8 mouse cellular contexts compared by ENCODE assay signal in the genomic region with DNA sequence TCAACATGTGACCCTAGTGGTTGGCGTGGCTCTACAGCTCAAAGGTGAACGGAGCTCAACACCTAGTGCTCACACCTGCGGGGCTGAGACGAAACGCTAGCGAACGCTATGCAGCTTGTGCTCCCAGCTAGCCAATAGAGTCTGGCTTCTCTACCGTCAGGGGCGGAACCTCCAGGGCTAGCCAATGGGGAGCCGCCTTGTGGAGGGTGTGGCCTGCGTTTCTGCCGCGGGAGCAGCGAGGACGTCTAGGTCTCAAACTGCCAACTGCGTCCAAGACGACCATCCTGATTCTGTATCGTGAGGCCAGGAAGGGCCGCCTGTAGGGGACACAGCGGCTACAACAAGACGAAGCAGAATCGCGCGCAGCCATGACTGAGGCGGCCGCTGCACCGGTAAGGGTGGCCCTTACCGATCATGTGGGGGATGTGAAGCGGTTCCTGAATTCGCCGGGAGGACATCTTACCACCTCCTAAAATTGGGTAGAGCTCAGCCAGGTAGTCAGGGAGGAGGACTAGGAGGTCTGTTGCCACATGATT. TPM values are rescaled to one million over a fixed set of nuclear protein-coding genes. Genes with fewer than 3 reads are reported as not detected.
DNase-seq lines count a peak whose midpoint lies in the region; ATAC-seq and TF ChIP-seq lines count a peak whose summit lies in the region.

A gene (plus strand): TSS at position 200 of the 536 bp plus-strand sequence.

- WGBS in forebrain, embryonic 11.5 days = under 1% methylated on average over 31 of the region's 31 CpGs
- under 1% methylated on average over 31 of the region's 31 CpGs for WGBS in heart, embryonic 16.5 days
- WGBS in liver, embryonic 15.5 days (ENCODE audit: insufficient replicate concordance) = under 1% methylated on average over 31 of the region's 31 CpGs
- under 1% methylated on average over 31 of the region's 31 CpGs for WGBS in neural tube, embryonic 12.5 days

- peak; percentile 100 for ATAC-seq in forebrain, embryonic 11.5 days (replicated peaks; ENCODE audit: low FRiP score)
- ATAC-seq in heart, embryonic 16.5 days (replicated peaks; ENCODE audit: extremely low read depth, insufficient read depth, low FRiP score) = peak; percentile 98
- peak; percentile 99 for ATAC-seq in liver, embryonic 15.5 days (ENCODE audit: insufficient read depth)
- ATAC-seq in neural tube, embryonic 12.5 days (ENCODE audit: low FRiP score, low read depth) = peak; percentile 100

- H3K36me3 ChIP-seq in CH12.LX (replicated peaks in 1 of 2; ENCODE audit: control insufficient read depth in 1 of 2, insufficient read depth in 1 of 2, low read length in 1 of 2) = peaks cover 40 to 64% of the 10 kb centered on the region in 2 experiments
- H3K36me3 ChIP-seq in forebrain, embryonic 11.5 days (ENCODE audit: control insufficient read depth, insufficient read depth, low read length) = no peaks in the 10 kb centered on the region
- H3K36me3 ChIP-seq in heart, embryonic 16.5 days (ENCODE audit: control insufficient read depth, insufficient read depth) = no peaks in the 10 kb centered on the region
- peaks cover 8% of the 10 kb centered on the region for H3K36me3 ChIP-seq in liver, embryonic 15.5 days (replicated peaks)
- H3K36me3 ChIP-seq in neural tube, embryonic 12.5 days = 0 out of 2 replicates have a peak, but pooled peaks cover 12% of the 10 kb centered on the region

- DNase-seq in CH12.LX (ENCODE audit: extremely low read depth) = peak; percentile 92
- peak; percentile 94 for DNase-seq in c-Kit-positive CD71-positive TER-119-negative erythroid progenitor cells, embryonic 14.5 days (ENCODE audit: low read depth)
- DNase-seq in forebrain, embryonic 11.5 days (ENCODE audit: low spot score) = peak; percentile 95
- DNase-seq in kidney, postnatal 36 days = peak; percentile 96
- peak; percentile 91 for DNase-seq in telencephalon, adult 2 months (ENCODE audit: low read depth, low spot score)

- no peaks in the 10 kb centered on the region; the same call in 1 of the 2 replicates for H3K79me2 ChIP-seq in CH12.LX (replicated peaks; ENCODE audit: control insufficient read depth, extremely low read depth, insufficient read depth, poor library complexity, severe bottlenecking)

- no peak for TF ChIP-seq EP300 in CH12.LX (IDR thresholded peaks at IDR 0.05; ENCODE audit: low read length)

- no peaks in the 10 kb centered on the region for H3K27me3 ChIP-seq in CH12.LX (replicated peaks)
- H3K27me3 ChIP-seq in forebrain, embryonic 11.5 days (ENCODE audit: control insufficient read depth, insufficient read depth, low read length) = no peaks in the 10 kb centered on the region; the same call in 1 of the 2 replicates
- H3K27me3 ChIP-seq in heart, embryonic 16.5 days (ENCODE audit: control insufficient read depth, insufficient read depth, low read length) = peaks cover 12% of the 10 kb centered on the region; the same call in 1 of the 2 replicates
- no peaks in the 10 kb centered on the region for H3K27me3 ChIP-seq in liver, embryonic 15.5 days
- H3K27me3 ChIP-seq in neural tube, embryonic 12.5 days (replicated peaks) = peaks cover 8% of the 10 kb centered on the region

- TF ChIP-seq POLR2A in CH12.LX (IDR thresholded peaks at IDR 0.05; ENCODE audit: low read depth, low read length) = peak; percentile 79

- H3K4me2 ChIP-seq in CH12.LX (ENCODE audit: insufficient read depth, low read depth, poor library complexity, severe bottlenecking) = peak within 1 kb of the TSS; percentile 81
- H3K4me2 ChIP-seq in forebrain, embryonic 11.5 days (ENCODE audit: low read depth, low read length, severe bottlenecking) = peak within 1 kb of the TSS; percentile 90
- peak within 1 kb of the TSS; percentile 70 for H3K4me2 ChIP-seq in heart, embryonic 16.5 days (ENCODE audit: low read depth, low read length)
- H3K4me2 ChIP-seq in liver, embryonic 15.5 days = peak within 1 kb of the TSS; percentile 94
- H3K4me2 ChIP-seq in neural tube, embryonic 12.5 days (replicated peaks) = peak within 1 kb of the TSS; percentile 80

- dilution Hi-C loops in CH12.LX (cut with MboI; ENCODE audit: extremely low pct_ligation_motif_present, extremely low pct_unique_long_range_greater_than_20kb, low sequenced_read_pairs) = no loop called here

- TF ChIP-seq CTCF in CH12.LX (conservative IDR thresholded peaks at IDR 0.05 in 1 of 2, IDR thresholded peaks at IDR 0.05 in 1 of 2; ENCODE audit: low read depth in 2 of 2, low read length in 2 of 2) = no peak

- H3K9ac ChIP-seq in CH12.LX (ENCODE audit: insufficient read depth, low read depth) = peak within 1 kb of the TSS; percentile 99
- H3K9ac ChIP-seq in forebrain, embryonic 11.5 days (ENCODE audit: low read length) = peak within 1 kb of the TSS; percentile 72
- peak within 1 kb of the TSS; percentile 68 for H3K9ac ChIP-seq in heart, embryonic 16.5 days (ENCODE audit: low read length)
- H3K9ac ChIP-seq in liver, embryonic 15.5 days = peak within 1 kb of the TSS; percentile 78
- H3K9ac ChIP-seq in neural tube, embryonic 12.5 days = peak within 1 kb of the TSS; percentile 65

- H3K4me3 ChIP-seq in CH12.LX (replicated peaks in 1 of 3; ENCODE audit: low read depth in 2 of 3, low read length in 2 of 3, poor library complexity in 1 of 3) = peak within 1 kb of the TSS; percentile 72 to 89 (median 84)
- peak within 1 kb of the TSS; percentile 62 for H3K4me3 ChIP-seq in forebrain, embryonic 11.5 days (ENCODE audit: low read depth, low read length)
- peak within 1 kb of the TSS; percentile 72 for H3K4me3 ChIP-seq in heart, embryonic 16.5 days (ENCODE audit: low read length)
- peak within 1 kb of the TSS; percentile 77 for H3K4me3 ChIP-seq in liver, embryonic 15.5 days (replicated peaks)
- peak within 1 kb of the TSS; percentile 60 for H3K4me3 ChIP-seq in neural tube, embryonic 12.5 days

- in situ Hi-C loops in CH12.LX (cut with MboI; ENCODE audit: low pct_ligation_motif_present, low pct_unique_long_range_greater_than_20kb, low sequenced_read_pairs) = no loop called here

- H3K4me1 ChIP-seq in CH12.LX (ENCODE audit: control insufficient read depth in 1 of 2, insufficient read depth in 2 of 2) = peaks cover 8 to 40% of the 10 kb centered on the region in 2 experiments; a peak in 3 of 4 replicates
- peaks cover 3% of the 10 kb centered on the region; the same call in 1 of the 2 replicates for H3K4me1 ChIP-seq in forebrain, embryonic 11.5 days (replicated peaks; ENCODE audit: control insufficient read depth, insufficient read depth, low read length)
- H3K4me1 ChIP-seq in heart, embryonic 16.5 days (ENCODE audit: control insufficient read depth, insufficient read depth, low read length) = no peaks in the 10 kb centered on the region
- peaks cover 27% of the 10 kb centered on the region for H3K4me1 ChIP-seq in liver, embryonic 15.5 days (replicated peaks)
- peaks cover 11% of the 10 kb centered on the region; the same call in 1 of the 2 replicates for H3K4me1 ChIP-seq in neural tube, embryonic 12.5 days

- peak within 1 kb of the TSS; percentile 39; the same call in 1 of the 2 replicates for H3K27ac ChIP-seq in CH12.LX (ENCODE audit: insufficient read depth, low read depth)
- 0 out of 2 replicates have a peak within 1 kb of the TSS, but pooled peaks have one; percentile 28 for H3K27ac ChIP-seq in forebrain, embryonic 11.5 days (ENCODE audit: low read depth, low read length)
- H3K27ac ChIP-seq in heart, embryonic 16.5 days (ENCODE audit: low read length) = peak within 1 kb of the TSS; percentile 32; the same call in 1 of the 2 replicates
- H3K27ac ChIP-seq in liver, embryonic 15.5 days (replicated peaks) = peak within 1 kb of the TSS; percentile 79
- no peak within 1 kb of the TSS for H3K27ac ChIP-seq in neural tube, embryonic 12.5 days

- H3K9me3 ChIP-seq in CH12.LX (replicated peaks; ENCODE audit: low read length) = no peaks in the 10 kb centered on the region
- H3K9me3 ChIP-seq in forebrain, embryonic 11.5 days (ENCODE audit: control insufficient read depth, low read length) = no peaks in the 10 kb centered on the region
- no peaks in the 10 kb centered on the region for H3K9me3 ChIP-seq in heart, embryonic 16.5 days (replicated peaks; ENCODE audit: control insufficient read depth, low read length)
- H3K9me3 ChIP-seq in liver, embryonic 15.5 days (replicated peaks) = no peaks in the 10 kb centered on the region
- H3K9me3 ChIP-seq in neural tube, embryonic 12.5 days = no peaks in the 10 kb centered on the region

- TF ChIP-seq RAD21 in CH12.LX (IDR thresholded peaks at IDR 0.05; ENCODE audit: low read depth, low read length) = no peak

TF ChIP-seq in CH12.LX, 34 proteins besides CTCF, POLR2A, EP300 and RAD21 (continues in another document):
- no peak for TF ChIP-seq SMC3 (IDR thresholded peaks at IDR 0.05; ENCODE audit: low read depth, low read length)
- TF ChIP-seq JUND (conservative IDR thresholded peaks at IDR 0.05; ENCODE audit: low read depth, low read length) = no peak
- no peak for TF ChIP-seq E2F4 (IDR thresholded peaks at IDR 0.05; ENCODE audit: insufficient replicate concordance, low read depth, low read length)
- TF ChIP-seq RCOR1 (conservative IDR thresholded peaks at IDR 0.05; ENCODE audit: low read depth, low read length) = no peak
- TF ChIP-seq SIN3A (IDR thresholded peaks at IDR 0.05; ENCODE audit: low read length) = peak; percentile 70; the same call in 1 of the 2 replicates
- TF ChIP-seq ETS1 (conservative IDR thresholded peaks at IDR 0.05; ENCODE audit: low read depth, low read length) = no peak
- TF ChIP-seq USF1 (IDR thresholded peaks at IDR 0.05; ENCODE audit: low read depth, low read length) = peak; percentile 29; the same call in 1 of the 2 replicates
- TF ChIP-seq IRF4 (IDR thresholded peaks at IDR 0.05; ENCODE audit: low read depth, low read length) = no peak
- TF ChIP-seq KAT2A (IDR thresholded peaks at IDR 0.05; ENCODE audit: insufficient replicate concordance, low read length) = no peak
- no peak for TF ChIP-seq JUN (IDR thresholded peaks at IDR 0.05; ENCODE audit: insufficient read depth, low read depth, low read length)
- no peak for TF ChIP-seq ZC3H11A (IDR thresholded peaks at IDR 0.05; ENCODE audit: low read depth, low read length)
- 0 out of 2 replicates have a peak, but pooled peaks have one; percentile 43 for TF ChIP-seq MYC (IDR thresholded peaks at IDR 0.05; ENCODE audit: low read depth, low read length)
- no peak for TF ChIP-seq MAZ (IDR thresholded peaks at IDR 0.05; ENCODE audit: low read depth, low read length)
- peak; percentile 44; the same call in 1 of the 2 replicates for TF ChIP-seq NRF1 (IDR thresholded peaks at IDR 0.05; ENCODE audit: low read depth, low read length)
- TF ChIP-seq ZMIZ1 (IDR thresholded peaks at IDR 0.05; ENCODE audit: low read depth, low read length) = no peak; the same call in none of the 2 replicates

RNA-seq across cellular contexts. Expression of the gene that starts here (rescaled TPM):
- 10.5 and 11.5 TPM in 2 replicates for total RNA-seq in CH12.LX (2012; rRNA removed)
- total RNA-seq in CH12.LX (2014; rRNA removed) = 7.8 and 9.0 TPM in 2 replicates
- polyA plus RNA-seq in CH12.LX (2012; ENCODE audit: insufficient read length, low read depth) = 7.9 and 9.2 TPM in 2 replicates
- polyA plus RNA-seq in forebrain, embryonic 11.5 days (2014; fragmentation: Nextera tagmentation; extraction: Ambion mirVana) = 7.5 and 7.9 TPM in 2 replicates
- 3.3 and 3.9 TPM in 2 replicates for polyA plus RNA-seq in heart, embryonic 16.5 days (2015; fragmentation: Nextera tagmentation; extraction: Ambion mirVana)
- 2.2 and 3.5 TPM in 2 replicates for polyA plus RNA-seq in liver, embryonic 15.5 days (2015; fragmentation: Nextera tagmentation; extraction: Ambion mirVana)
- polyA plus RNA-seq in neural tube, embryonic 12.5 days (2016; fragmentation: Nextera tagmentation; extraction: Ambion mirVana) = 11.0 and 11.2 TPM in 2 replicates
